Mouse (Mus musculus): ENCODE data around the gene Fbxo8. TPM values are rescaled to one million over a fixed set of nuclear protein-coding genes. Genes with fewer than 3 reads are reported as not detected.

The Fbxo8 gene
- polyA plus RNA-seq, 1 experiment from 2014 or later, result 35.7 TPM

- no peaks in the 10 kb centered on the region for H3K27me3 ChIP-seq (replicated peaks; ENCODE audit: control insufficient read depth, insufficient read depth, low read length)
- 5% methylated on average over 3 of the region's 3 CpGs for WGBS
Observed at GRCm38 (mm10) chr8:56530359-56530758, 20.5 kb upstream of the Fbxo8 start.

GRCm38 (mm10) chr8:56540706-56541105 is 10.2 kb upstream of the Fbxo8 start:
- no peak for ATAC-seq (ENCODE audit: low read depth)
- H3K36me3 ChIP-seq (ENCODE audit: control insufficient read depth, insufficient read depth, low read length), result peaks cover 70% of the 10 kb centered on the region

More at GRCm38 (mm10) chr8:56530359-56530758, 20.5 kb upstream of the Fbxo8 start:
- ATAC-seq (ENCODE audit: low read depth), result no peak
- no peak overlapping the region for H3K27ac ChIP-seq (replicated peaks; ENCODE audit: low read depth, low read length)
- H3K4me1 ChIP-seq (ENCODE audit: control insufficient read depth, insufficient read depth, low read length), result no peaks in the 10 kb centered on the region
- no peak overlapping the region for H3K4me2 ChIP-seq (ENCODE audit: low read depth, low read length)
- H3K4me3 ChIP-seq (ENCODE audit: low read depth, low read length), result no peak overlapping the region
- no peak overlapping the region for H3K9ac ChIP-seq (ENCODE audit: low read depth, low read length)
- no peaks in the 10 kb centered on the region for H3K9me3 ChIP-seq (ENCODE audit: control insufficient read depth, low read length)
- peaks cover 12% of the 10 kb centered on the region; the same call in 1 of the 2 replicates for H3K36me3 ChIP-seq (ENCODE audit: control insufficient read depth, insufficient read depth, low read length)
- DNase-seq (ENCODE audit: low spot score), result peak; percentile 64

GRCm38 (mm10) chr8:56547866-56548265 is 3.0 kb upstream of the Fbxo8 start:
- no peak for ATAC-seq (ENCODE audit: low read depth)
- no peaks in the 10 kb centered on the region for H3K9me3 ChIP-seq (ENCODE audit: control insufficient read depth, low read length)
- H3K4me2 ChIP-seq (ENCODE audit: low read depth, low read length), result no peak overlapping the region
- no peak for DNase-seq (ENCODE audit: low spot score)
- H3K9ac ChIP-seq (ENCODE audit: low read depth, low read length), result no peak overlapping the region
- no peaks in the 10 kb centered on the region for H3K27me3 ChIP-seq (replicated peaks; ENCODE audit: control insufficient read depth, insufficient read depth, low read length)
- H3K27ac ChIP-seq (replicated peaks; ENCODE audit: low read depth, low read length), result no peak overlapping the region
- peaks cover 16% of the 10 kb centered on the region for H3K36me3 ChIP-seq (ENCODE audit: control insufficient read depth, insufficient read depth, low read length)
- no peak overlapping the region for H3K4me3 ChIP-seq (ENCODE audit: low read depth, low read length)
- peaks cover 12% of the 10 kb centered on the region for H3K4me1 ChIP-seq (ENCODE audit: control insufficient read depth, insufficient read depth, low read length)
- 90% methylated on average over 2 of the region's 2 CpGs for WGBS

More at GRCm38 (mm10) chr8:56540706-56541105, 10.2 kb upstream of the Fbxo8 start:
- no peak for DNase-seq (ENCODE audit: low spot score)
- Histone ChIP-seq H3K27ac (replicated peaks; ENCODE audit: low read depth, low read length) (no peak overlapping the region), H3K9ac (ENCODE audit: low read depth, low read length) (no peak overlapping the region), H3K4me2 (ENCODE audit: low read depth, low read length) (no peak overlapping the region), H3K4me3 (ENCODE audit: low read depth, low read length) (no peak overlapping the region), H3K27me3 (replicated peaks; ENCODE audit: control insufficient read depth, insufficient read depth, low read length) (no peaks in the 10 kb centered on the region), H3K4me1 (ENCODE audit: control insufficient read depth, insufficient read depth, low read length) (no peaks in the 10 kb centered on the region), H3K9me3 (ENCODE audit: control insufficient read depth, low read length) (no peaks in the 10 kb centered on the region)
- 84% methylated on average over 7 of the region's 7 CpGs for WGBS

DNA sequence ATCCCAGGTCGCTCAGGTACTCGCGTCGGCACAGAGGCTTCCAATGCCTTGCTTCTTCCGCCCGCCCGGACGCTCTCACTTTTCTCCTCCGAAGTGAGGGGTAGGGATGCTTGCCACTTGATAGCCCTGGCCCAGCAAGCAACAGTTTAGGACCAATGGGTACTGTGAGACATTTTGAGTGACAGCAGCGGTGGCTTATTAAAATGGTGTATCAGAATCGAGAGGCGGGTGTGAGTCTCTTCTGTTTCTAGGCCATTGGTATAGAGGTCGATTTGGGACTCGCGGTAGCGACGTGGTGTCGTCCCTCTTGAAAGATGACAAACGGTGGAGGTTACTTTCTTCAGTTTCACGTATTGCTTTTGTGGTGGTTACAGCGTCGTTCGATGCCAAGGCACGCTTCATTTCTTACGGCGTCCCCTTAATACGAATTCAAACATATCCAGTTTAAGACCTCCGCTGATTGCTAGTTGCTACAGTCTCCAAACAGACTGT is 517 bp downstream of the Fbxo8 start:
- WGBS, result under 1% methylated on average over 28 of the region's 28 CpGs
- peak; percentile 97 for DNase-seq (ENCODE audit: low spot score)
- peak overlapping the region; percentile 80 for H3K4me3 ChIP-seq (ENCODE audit: low read depth, low read length)
- H3K36me3 ChIP-seq (ENCODE audit: control insufficient read depth, insufficient read depth, low read length), result no peaks in the 10 kb centered on the region
- peak overlapping the region; percentile 80 for H3K9ac ChIP-seq (ENCODE audit: low read depth, low read length)
- no peaks in the 10 kb centered on the region for H3K9me3 ChIP-seq (ENCODE audit: control insufficient read depth, low read length)
- no peaks in the 10 kb centered on the region for H3K27me3 ChIP-seq (replicated peaks; ENCODE audit: control insufficient read depth, insufficient read depth, low read length)
- ATAC-seq (ENCODE audit: low read depth), result peak; percentile 98
- peak overlapping the region; percentile 59 for H3K4me2 ChIP-seq (ENCODE audit: low read depth, low read length)
- peak overlapping the region; percentile 89 for H3K27ac ChIP-seq (replicated peaks; ENCODE audit: low read depth, low read length)
- peaks cover 12% of the 10 kb centered on the region for H3K4me1 ChIP-seq (ENCODE audit: control insufficient read depth, insufficient read depth, low read length)

DNA sequence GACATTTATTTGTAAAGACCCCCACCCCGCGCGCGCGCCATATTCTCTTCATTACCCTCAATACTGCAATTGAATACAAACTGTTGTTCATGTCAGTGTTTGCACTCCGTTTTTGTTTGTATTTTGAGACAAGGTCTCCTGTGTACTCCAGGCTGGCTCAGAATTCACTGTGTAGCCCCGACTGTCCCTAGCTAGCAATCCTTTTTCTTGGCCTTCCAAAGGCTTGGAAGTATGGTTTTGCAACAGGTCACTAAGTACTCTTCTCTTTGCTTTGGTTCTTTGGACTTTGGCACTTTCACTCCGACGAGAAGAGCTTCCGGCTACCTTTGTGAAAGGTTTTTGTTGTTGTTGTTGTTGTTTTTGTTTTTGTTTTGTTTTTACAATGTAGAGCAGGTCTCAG is 1.2 kb downstream of the Fbxo8 start:
- no peak overlapping the region for H3K27ac ChIP-seq (replicated peaks; ENCODE audit: low read depth, low read length)

DNA sequence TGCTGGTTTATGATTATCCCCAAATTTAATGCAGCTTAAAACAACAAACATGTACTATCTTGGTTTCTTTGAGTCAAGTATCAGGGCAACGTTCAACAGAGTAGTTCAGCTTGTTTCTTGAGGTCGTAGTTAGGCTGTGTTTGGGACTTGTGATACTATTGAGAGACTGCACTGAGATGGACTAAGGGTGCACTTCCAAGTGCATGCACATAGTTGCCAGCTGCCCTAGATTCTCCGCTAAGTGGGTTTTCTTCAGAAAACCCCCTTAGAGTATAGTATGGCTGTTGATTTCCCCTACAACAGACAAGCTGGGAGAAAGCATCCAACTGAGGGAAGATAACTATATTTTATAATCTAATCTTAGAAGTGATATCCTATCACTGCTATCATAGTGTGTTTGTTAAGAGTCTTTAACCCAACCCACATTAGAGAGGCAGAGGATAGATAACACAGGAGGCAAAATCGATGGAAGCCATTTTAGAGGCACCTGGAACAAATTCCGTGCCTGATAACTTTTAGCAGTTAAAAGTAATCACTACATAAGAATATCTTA is 1.7 kb downstream of the Fbxo8 start:
- ATAC-seq (ENCODE audit: low read depth), result no peak
- Histone ChIP-seq H3K4me1 (ENCODE audit: control insufficient read depth, insufficient read depth, low read length) (peaks cover 12% of the 10 kb centered on the region), H3K4me2 (ENCODE audit: low read depth, low read length) (peak overlapping the region; percentile 59; the same call in 1 of the 2 replicates), H3K4me3 (ENCODE audit: low read depth, low read length) (no peak overlapping the region), H3K9me3 (ENCODE audit: control insufficient read depth, low read length) (no peaks in the 10 kb centered on the region), H3K27me3 (replicated peaks; ENCODE audit: control insufficient read depth, insufficient read depth, low read length) (no peaks in the 10 kb centered on the region), H3K27ac (replicated peaks; ENCODE audit: low read depth, low read length) (no peak overlapping the region), H3K36me3 (ENCODE audit: control insufficient read depth, insufficient read depth, low read length) (no peaks in the 10 kb centered on the region), H3K9ac (ENCODE audit: low read depth, low read length) (no peak overlapping the region)
- 70% methylated on average over 5 of the region's 5 CpGs for WGBS
- DNase-seq (ENCODE audit: low spot score), result no peak

More for the DNA sequence above, 1.2 kb downstream of the Fbxo8 start:
- Histone ChIP-seq H3K4me3 (ENCODE audit: low read depth, low read length) (peak overlapping the region; percentile 80), H3K4me1 (ENCODE audit: control insufficient read depth, insufficient read depth, low read length) (peaks cover 12% of the 10 kb centered on the region), H3K9me3 (ENCODE audit: control insufficient read depth, low read length) (no peaks in the 10 kb centered on the region), H3K36me3 (ENCODE audit: control insufficient read depth, insufficient read depth, low read length) (no peaks in the 10 kb centered on the region), H3K9ac (ENCODE audit: low read depth, low read length) (peak overlapping the region; percentile 80), H3K4me2 (ENCODE audit: low read depth, low read length) (peak overlapping the region; percentile 59), H3K27me3 (replicated peaks; ENCODE audit: control insufficient read depth, insufficient read depth, low read length) (no peaks in the 10 kb centered on the region)
- WGBS, result 25% methylated on average over 10 of the region's 10 CpGs
- DNase-seq (ENCODE audit: low spot score), result no peak
- ATAC-seq (ENCODE audit: low read depth), result no peak

- Histone ChIP-seq H3K27me3 (replicated peaks; ENCODE audit: control insufficient read depth, insufficient read depth, low read length) (no peaks in the 10 kb centered on the region), H3K9ac (ENCODE audit: low read depth, low read length) (no peak overlapping the region), H3K4me1 (ENCODE audit: control insufficient read depth, insufficient read depth, low read length) (no peaks in the 10 kb centered on the region), H3K27ac (replicated peaks; ENCODE audit: low read depth, low read length) (no peak overlapping the region), H3K36me3 (ENCODE audit: control insufficient read depth, insufficient read depth, low read length) (peaks cover 3% of the 10 kb centered on the region; the same call in 1 of the 2 replicates), H3K4me2 (ENCODE audit: low read depth, low read length) (no peak overlapping the region), H3K4me3 (ENCODE audit: low read depth, low read length) (no peak overlapping the region), H3K9me3 (ENCODE audit: control insufficient read depth, low read length) (no peaks in the 10 kb centered on the region)
- DNase-seq (ENCODE audit: low spot score) (no peak), ATAC-seq (ENCODE audit: low read depth) (no peak)
- WGBS, result 86% methylated on average over 4 of the region's 4 CpGs
Observed at GRCm38 (mm10) chr8:56564399-56565047, 13.6 kb downstream of the Fbxo8 start.

- Histone ChIP-seq H3K4me1 (ENCODE audit: control insufficient read depth, insufficient read depth, low read length) (no peaks in the 10 kb centered on the region), H3K9ac (ENCODE audit: low read depth, low read length) (no peak overlapping the region), H3K27me3 (replicated peaks; ENCODE audit: control insufficient read depth, insufficient read depth, low read length) (no peaks in the 10 kb centered on the region), H3K27ac (replicated peaks; ENCODE audit: low read depth, low read length) (no peak overlapping the region), H3K4me2 (ENCODE audit: low read depth, low read length) (no peak overlapping the region), H3K36me3 (ENCODE audit: control insufficient read depth, insufficient read depth, low read length) (peaks cover 3% of the 10 kb centered on the region; the same call in 1 of the 2 replicates), H3K4me3 (ENCODE audit: low read depth, low read length) (no peak overlapping the region), H3K9me3 (ENCODE audit: control insufficient read depth, low read length) (no peaks in the 10 kb centered on the region)
- WGBS, result 95% methylated on average over 9 of the region's 9 CpGs
- DNase-seq (ENCODE audit: low spot score), result no peak
- no peak for ATAC-seq (ENCODE audit: low read depth)
Observed at GRCm38 (mm10) chr8:56566856-56567255, 16.0 kb downstream of the Fbxo8 start.
